Mouse (Mus musculus): ENCODE data around the gene Gm38431. TPM values are rescaled to one million over a fixed set of nuclear protein-coding genes. Genes with fewer than 3 reads are reported as not detected.

Gene Gm38431
- polyA plus RNA-seq, 1 experiment from 2014 or later, result 0.42 TPM

DNA sequence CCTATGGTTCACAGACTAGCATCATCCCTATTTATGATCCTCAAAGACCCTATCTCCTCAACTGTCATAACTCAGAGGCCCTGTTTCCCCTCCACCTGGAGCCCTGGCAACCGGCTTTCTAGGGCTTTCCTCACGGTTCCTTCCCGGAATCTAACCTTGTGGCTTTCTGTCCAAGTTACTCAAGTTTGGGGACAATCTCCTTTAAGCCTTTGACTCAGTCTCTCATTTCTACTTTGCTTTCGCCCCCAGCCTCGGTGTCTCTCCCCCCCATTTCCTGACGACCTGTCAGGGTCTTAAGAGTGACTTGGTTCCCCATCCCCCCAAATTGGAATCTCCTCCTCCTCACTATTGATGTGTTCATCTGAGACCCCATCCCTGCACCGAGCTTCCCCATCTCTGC, 59.3 kb downstream of the Gm38431 start:
- Histone ChIP-seq H3K27me3 (replicated peaks; ENCODE audit: control insufficient read depth, insufficient read depth, low read length) (peaks cover 56% of the 10 kb centered on the region), H3K4me1 (replicated peaks; ENCODE audit: control insufficient read depth, insufficient read depth, low read length) (peaks cover 20% of the 10 kb centered on the region), H3K27ac (ENCODE audit: low read depth, low read length) (no peak overlapping the region), H3K4me3 (ENCODE audit: low read depth, low read length) (peak overlapping the region; percentile 53), H3K4me2 (replicated peaks; ENCODE audit: low read depth) (peak overlapping the region; percentile 95), H3K9ac (ENCODE audit: low read depth, low read length) (no peak overlapping the region), H3K9me3 (ENCODE audit: control insufficient read depth) (no peaks in the 10 kb centered on the region), H3K36me3 (ENCODE audit: control insufficient read depth, insufficient read depth) (peaks cover 6% of the 10 kb centered on the region; the same call in 1 of the 2 replicates)
- TF ChIP-seq CTCF (IDR thresholded peaks at IDR 0.05; ENCODE audit: low read depth), result no peak
- WGBS, result 4% methylated on average over 7 of the region's 7 CpGs
- ATAC-seq, result no peak

DNA sequence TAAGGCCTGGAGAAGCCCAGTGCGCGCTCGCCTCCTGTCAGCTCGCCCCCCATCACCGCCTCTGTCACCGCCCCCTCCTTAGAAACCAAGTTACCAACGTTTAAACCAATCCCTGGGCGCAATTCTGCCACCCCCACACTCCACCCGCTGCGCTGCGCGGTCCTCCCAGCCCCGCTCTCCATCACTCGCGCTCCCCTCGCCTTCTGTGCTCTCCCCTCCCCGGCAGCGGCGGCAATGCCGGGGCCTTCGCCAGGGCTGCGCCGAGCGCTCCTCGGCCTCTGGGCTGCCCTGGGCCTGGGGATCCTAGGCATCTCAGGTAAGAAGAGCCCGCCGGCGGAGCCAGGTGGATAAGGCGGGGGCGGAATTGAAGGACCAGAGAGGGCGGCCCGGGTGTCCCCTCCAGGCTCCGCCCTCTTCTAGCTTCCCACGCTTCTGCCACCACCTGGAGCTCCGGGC, 59.9 kb downstream of the Gm38431 start, which contains the start of gene Icam5:
Gene Icam5, plus strand, starts transcription at position 178 of the 456 bp plus-strand sequence.
- ATAC-seq, result no peak
- Histone ChIP-seq H3K9ac (ENCODE audit: low read depth, low read length) (peak within 1 kb of the TSS; percentile 42), H3K4me3 (ENCODE audit: low read depth, low read length) (peak within 1 kb of the TSS; percentile 53), H3K4me2 (replicated peaks; ENCODE audit: low read depth) (peak within 1 kb of the TSS; percentile 95), H3K27ac (ENCODE audit: low read depth, low read length) (no peak within 1 kb of the TSS; the same call in 1 of the 2 replicates), H3K36me3 (ENCODE audit: control insufficient read depth, insufficient read depth) (peaks cover 8% of the 10 kb centered on the region; the same call in 1 of the 2 replicates), H3K27me3 (replicated peaks; ENCODE audit: control insufficient read depth, insufficient read depth, low read length) (peaks cover 50% of the 10 kb centered on the region), H3K4me1 (replicated peaks; ENCODE audit: control insufficient read depth, insufficient read depth, low read length) (peaks cover 20% of the 10 kb centered on the region), H3K9me3 (ENCODE audit: control insufficient read depth) (no peaks in the 10 kb centered on the region)
- WGBS, result under 1% methylated on average over 31 of the region's 35 CpGs
- TF ChIP-seq CTCF (IDR thresholded peaks at IDR 0.05; ENCODE audit: low read depth), result no peak

DNA sequence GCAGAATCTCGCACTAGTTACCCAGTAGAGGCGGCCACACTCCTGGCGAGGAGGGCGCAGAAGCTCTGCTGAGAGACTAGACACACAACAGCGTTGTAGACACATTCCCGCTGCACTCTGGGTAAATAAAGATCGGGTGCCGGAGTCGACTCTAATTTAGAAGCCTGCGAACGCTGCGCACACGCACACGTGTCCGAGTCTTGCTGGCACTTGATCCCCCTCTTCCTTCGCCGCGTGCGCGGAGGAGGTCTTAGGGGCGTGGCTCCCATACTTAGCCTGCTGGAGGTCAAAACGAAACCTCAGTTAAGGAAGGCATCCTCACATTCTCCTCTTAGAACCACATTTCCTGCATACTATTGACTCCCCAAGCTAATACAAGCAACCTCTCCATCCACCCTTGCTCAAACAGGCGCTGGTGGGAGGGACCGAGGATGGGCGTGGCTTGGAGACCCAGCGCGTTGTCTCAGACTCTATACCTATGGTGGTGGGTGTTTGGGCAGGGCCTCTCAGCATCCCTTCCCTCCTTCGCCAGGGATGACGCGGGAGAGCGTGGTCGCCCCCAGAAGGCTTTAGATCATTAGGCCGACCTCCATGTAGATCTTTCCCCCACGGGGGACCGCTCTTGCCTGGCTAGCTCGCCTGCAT, 60.4 kb downstream of the Gm38431 start:
- Histone ChIP-seq H3K9me3 (ENCODE audit: control insufficient read depth) (no peaks in the 10 kb centered on the region), H3K36me3 (ENCODE audit: control insufficient read depth, insufficient read depth) (peaks cover 8% of the 10 kb centered on the region; the same call in 1 of the 2 replicates), H3K4me2 (replicated peaks; ENCODE audit: low read depth) (peak overlapping the region; percentile 95), H3K27me3 (replicated peaks; ENCODE audit: control insufficient read depth, insufficient read depth, low read length) (peaks cover 45% of the 10 kb centered on the region), H3K9ac (ENCODE audit: low read depth, low read length) (peak overlapping the region; percentile 26), H3K27ac (ENCODE audit: low read depth, low read length) (no peak overlapping the region; the same call in 1 of the 2 replicates), H3K4me3 (ENCODE audit: low read depth, low read length) (peak overlapping the region; percentile 53), H3K4me1 (replicated peaks; ENCODE audit: control insufficient read depth, insufficient read depth, low read length) (peaks cover 20% of the 10 kb centered on the region)
- TF ChIP-seq CTCF (IDR thresholded peaks at IDR 0.05; ENCODE audit: low read depth), result no peak
- peak; percentile 23 for ATAC-seq
- WGBS, result under 1% methylated on average over 36 of the region's 36 CpGs

DNA sequence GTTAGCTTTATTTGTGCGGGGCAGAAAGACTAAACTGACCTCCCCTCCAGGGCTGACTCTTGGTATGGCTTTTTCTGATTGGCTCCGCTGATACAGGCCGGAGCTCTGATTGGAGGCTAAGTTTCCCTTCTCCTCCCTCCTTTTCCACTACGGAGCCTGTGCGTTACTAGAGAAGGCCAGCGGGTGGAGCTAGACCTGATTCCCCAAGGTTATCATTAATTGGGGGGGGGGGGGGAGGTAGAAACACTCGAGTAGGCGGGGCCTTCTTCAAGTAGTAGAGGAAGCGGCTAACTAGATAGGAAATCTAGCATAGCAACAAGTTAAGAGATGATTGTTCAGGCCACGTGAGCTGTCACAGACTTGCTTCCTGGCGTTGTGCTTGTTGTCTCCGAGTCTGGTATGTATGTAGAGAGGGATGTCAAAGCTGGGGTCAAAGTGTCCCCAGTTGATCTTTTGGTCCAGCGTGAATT, 61.0 kb downstream of the Gm38431 start:
- H3K4me2 ChIP-seq (replicated peaks; ENCODE audit: low read depth), result peak overlapping the region; percentile 95
- under 1% methylated on average over 13 of the region's 13 CpGs for WGBS
- H3K36me3 ChIP-seq (ENCODE audit: control insufficient read depth, insufficient read depth), result peaks cover 8% of the 10 kb centered on the region; the same call in 1 of the 2 replicates
- peak overlapping the region; percentile 26 for H3K9ac ChIP-seq (ENCODE audit: low read depth, low read length)
- H3K27me3 ChIP-seq (replicated peaks; ENCODE audit: control insufficient read depth, insufficient read depth, low read length), result peaks cover 39% of the 10 kb centered on the region
- H3K27ac ChIP-seq (ENCODE audit: low read depth, low read length), result no peak overlapping the region
- no peaks in the 10 kb centered on the region for H3K9me3 ChIP-seq (ENCODE audit: control insufficient read depth)
- ATAC-seq, result peak; percentile 74
- H3K4me3 ChIP-seq (ENCODE audit: low read depth, low read length), result peak overlapping the region; percentile 53
- H3K4me1 ChIP-seq (replicated peaks; ENCODE audit: control insufficient read depth, insufficient read depth, low read length), result peaks cover 20% of the 10 kb centered on the region
- TF ChIP-seq CTCF (IDR thresholded peaks at IDR 0.05; ENCODE audit: low read depth), result peak; percentile 77

DNA sequence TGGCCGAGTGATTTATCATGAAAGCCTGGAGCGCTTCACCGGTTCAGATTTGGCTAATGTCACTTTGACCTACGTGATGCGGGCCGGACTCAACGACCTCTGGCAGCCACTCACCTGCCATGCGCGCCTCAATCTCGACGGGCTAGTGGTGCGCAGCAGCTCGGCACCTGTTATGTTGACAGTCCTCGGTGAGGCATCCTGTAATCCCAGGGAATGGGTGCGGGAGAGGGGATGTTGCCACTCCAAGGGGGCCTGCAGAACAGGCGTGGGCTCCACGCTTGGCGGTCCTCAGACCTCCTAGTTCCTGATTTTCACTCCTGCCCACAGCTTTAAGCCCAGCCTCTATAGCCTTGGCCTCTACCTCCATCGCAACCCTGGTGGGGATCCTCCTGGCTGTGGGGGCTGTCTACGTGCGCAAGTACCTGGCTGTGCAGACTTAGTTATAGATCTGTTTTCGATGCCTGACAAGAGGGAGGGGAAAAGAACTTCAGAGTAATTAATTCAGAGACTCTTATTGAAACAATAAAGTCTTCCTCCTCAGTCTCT, 61.7 kb downstream of the Gm38431 start:
- Histone ChIP-seq H3K4me2 (replicated peaks; ENCODE audit: low read depth) (peak overlapping the region; percentile 95), H3K4me3 (ENCODE audit: low read depth, low read length) (peak overlapping the region; percentile 53), H3K27ac (ENCODE audit: low read depth, low read length) (no peak overlapping the region), H3K9me3 (ENCODE audit: control insufficient read depth) (no peaks in the 10 kb centered on the region), H3K27me3 (replicated peaks; ENCODE audit: control insufficient read depth, insufficient read depth, low read length) (peaks cover 32% of the 10 kb centered on the region), H3K9ac (ENCODE audit: low read depth, low read length) (no peak overlapping the region), H3K4me1 (replicated peaks; ENCODE audit: control insufficient read depth, insufficient read depth, low read length) (peaks cover 20% of the 10 kb centered on the region), H3K36me3 (ENCODE audit: control insufficient read depth, insufficient read depth) (peaks cover 8% of the 10 kb centered on the region; the same call in 1 of the 2 replicates)
- no peak for TF ChIP-seq CTCF (IDR thresholded peaks at IDR 0.05; ENCODE audit: low read depth)
- ATAC-seq, result no peak
- 29% methylated on average over 22 of the region's 22 CpGs for WGBS
